Mouse (Mus musculus): ENCODE data around the gene Ergic1. TPM values are rescaled to one million over a fixed set of nuclear protein-coding genes. Genes with fewer than 3 reads are reported as not detected.

The Ergic1 gene
- total and polyA plus RNA-seq, 3 experiments, result 22.1 to 92.7 (median 37.1) TPM

DNA sequence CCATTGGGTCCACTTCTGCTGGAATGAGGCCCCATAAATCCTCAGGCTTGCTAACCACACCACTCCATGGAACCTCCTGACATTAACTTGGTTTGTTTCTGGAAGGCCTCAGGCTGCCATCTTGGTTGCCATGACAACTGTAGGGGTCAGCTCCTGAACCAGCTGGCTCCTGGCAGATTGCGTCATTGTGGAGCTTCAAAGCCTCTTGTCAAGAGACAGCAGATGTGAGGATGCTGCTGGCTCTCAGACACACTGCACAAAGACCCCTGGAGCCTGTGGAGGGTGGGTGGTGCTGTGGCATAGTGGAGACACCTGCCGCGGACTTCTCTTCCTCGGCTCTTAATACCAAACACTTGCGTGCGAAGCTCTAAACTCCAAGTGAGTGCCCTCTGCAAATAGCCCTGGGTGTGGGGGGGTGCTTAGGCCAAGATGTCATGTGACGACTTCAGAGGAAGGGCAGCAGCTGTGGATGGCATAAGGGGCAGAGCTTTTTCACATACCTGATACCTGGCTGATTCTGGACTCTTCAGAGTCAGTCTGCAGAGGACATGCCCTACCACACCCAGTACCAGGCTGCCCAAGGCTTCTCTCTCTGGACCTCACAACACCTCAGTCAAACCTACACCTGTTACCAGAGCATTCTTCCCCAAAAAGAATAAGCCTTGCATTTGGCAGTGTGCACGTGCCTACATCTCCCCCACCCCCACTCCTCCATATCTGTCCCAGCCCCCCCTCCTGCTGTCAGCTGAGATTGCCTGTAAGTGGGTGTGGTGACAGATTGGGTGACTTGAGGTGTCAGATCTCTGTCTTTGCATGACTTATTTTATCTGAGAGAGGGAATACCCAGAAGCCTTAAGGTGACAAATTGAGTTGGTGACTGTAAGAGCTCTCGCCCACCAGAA lies 83.5 kb downstream of the Ergic1 start:
- no peak for DNase-seq (ENCODE audit: low spot score)
- Histone ChIP-seq H3K9me3 (replicated peaks) (no peaks in the 10 kb centered on the region), H3K36me3 (replicated peaks) (peaks cover 100% of the 10 kb centered on the region), H3K4me3 (ENCODE audit: low read depth, low read length) (no peak overlapping the region), H3K4me1 (ENCODE audit: insufficient read depth, low read depth, low read length) (peaks cover 16% of the 10 kb centered on the region; the same call in 1 of the 2 replicates), H3K27me3 (ENCODE audit: insufficient read depth, low read length) (no peaks in the 10 kb centered on the region)
- TF ChIP-seq CTCF (IDR thresholded peaks at IDR 0.05; ENCODE audit: low read depth, low read length) (no peak), GATA1 (IDR thresholded peaks at IDR 0.05; ENCODE audit: borderline replicate concordance, low read length) (no peak), POLR2AphosphoS5 (IDR thresholded peaks at IDR 0.05; ENCODE audit: insufficient replicate concordance, low read depth, low read length) (no peak), TAL1 (conservative IDR thresholded peaks at IDR 0.05; ENCODE audit: low read depth, low read length) (no peak), GATA2 (IDR thresholded peaks at IDR 0.05; ENCODE audit: borderline replicate concordance, low read depth, low read length) (no peak)
- ATAC-seq (ENCODE audit: extremely low read depth, insufficient number of reproducible peaks, low FRiP score, poor library complexity, severe bottlenecking), result no peak

DNA sequence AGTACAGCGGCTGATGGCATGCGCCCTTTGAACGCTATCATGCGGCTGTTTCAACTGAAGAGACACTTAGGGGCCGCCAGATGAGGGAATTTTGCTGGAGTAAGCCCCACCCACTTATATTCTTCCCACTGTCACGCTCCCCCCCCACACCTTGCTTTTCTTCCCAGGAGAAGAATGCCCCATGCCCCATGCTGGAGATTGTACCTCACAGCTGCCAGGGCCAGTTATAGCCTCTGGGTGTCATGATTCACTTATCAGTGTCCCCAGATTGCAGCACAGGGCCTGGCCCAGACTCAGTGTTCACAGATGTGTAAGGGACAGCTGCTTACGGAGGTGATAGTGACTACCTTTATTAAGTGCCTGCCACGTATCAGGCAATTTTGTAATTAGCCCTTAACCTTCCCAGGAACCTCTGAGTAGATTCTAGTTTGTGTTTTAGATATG lies 84.1 kb downstream of the Ergic1 start:
- no peak; the same call in 1 of the 2 replicates for ATAC-seq (ENCODE audit: extremely low read depth, insufficient number of reproducible peaks, low FRiP score, poor library complexity, severe bottlenecking)
- Histone ChIP-seq H3K27me3 (ENCODE audit: insufficient read depth, low read length) (no peaks in the 10 kb centered on the region), H3K36me3 (replicated peaks) (peaks cover 98% of the 10 kb centered on the region), H3K9me3 (replicated peaks) (no peaks in the 10 kb centered on the region), H3K4me1 (ENCODE audit: insufficient read depth, low read depth, low read length) (peaks cover 12% of the 10 kb centered on the region; the same call in 1 of the 2 replicates), H3K4me3 (ENCODE audit: low read depth, low read length) (no peak overlapping the region)
- DNase-seq (ENCODE audit: low spot score), result no peak
- TF ChIP-seq TAL1 (conservative IDR thresholded peaks at IDR 0.05; ENCODE audit: low read depth, low read length) (no peak), GATA2 (IDR thresholded peaks at IDR 0.05; ENCODE audit: borderline replicate concordance, low read depth, low read length) (no peak), POLR2AphosphoS5 (IDR thresholded peaks at IDR 0.05; ENCODE audit: insufficient replicate concordance, low read depth, low read length) (no peak), CTCF (IDR thresholded peaks at IDR 0.05; ENCODE audit: low read depth, low read length) (no peak), GATA1 (IDR thresholded peaks at IDR 0.05; ENCODE audit: borderline replicate concordance, low read length) (no peak)

DNA sequence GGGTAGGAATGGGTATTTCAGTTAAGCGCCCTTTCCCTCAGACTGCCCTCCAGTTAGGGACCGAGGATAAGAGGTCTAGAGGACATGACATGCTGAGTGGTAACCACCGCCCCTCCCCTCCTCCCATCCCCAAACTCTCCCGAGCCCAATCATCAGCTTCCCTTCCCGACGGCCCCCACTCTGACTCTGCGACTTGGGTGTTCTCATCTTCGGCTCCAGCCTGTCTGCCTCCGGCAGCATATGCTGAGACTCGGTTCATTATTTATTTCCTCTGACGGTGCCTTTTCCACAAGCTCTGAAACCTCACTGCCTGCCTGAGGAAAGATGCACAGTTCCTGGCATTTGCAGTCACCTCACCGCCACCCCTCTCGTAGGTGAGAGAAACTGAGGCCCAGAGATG lies 86.0 kb downstream of the Ergic1 start:
- no peak for TF ChIP-seq CTCF (IDR thresholded peaks at IDR 0.05; ENCODE audit: low read depth, low read length)
- peaks cover 85% of the 10 kb centered on the region for H3K36me3 ChIP-seq (replicated peaks)
- H3K27me3 ChIP-seq (ENCODE audit: insufficient read depth, low read length), result no peaks in the 10 kb centered on the region
- DNase-seq (ENCODE audit: low spot score), result no peak
- no peak for ATAC-seq (ENCODE audit: extremely low read depth, insufficient number of reproducible peaks, low FRiP score, poor library complexity, severe bottlenecking)
- no peaks in the 10 kb centered on the region for H3K9me3 ChIP-seq (replicated peaks)
- H3K4me1 ChIP-seq (ENCODE audit: insufficient read depth, low read depth, low read length), result peaks cover 12% of the 10 kb centered on the region; the same call in 1 of the 2 replicates
- H3K4me3 ChIP-seq (ENCODE audit: low read depth, low read length), result no peak overlapping the region

DNA sequence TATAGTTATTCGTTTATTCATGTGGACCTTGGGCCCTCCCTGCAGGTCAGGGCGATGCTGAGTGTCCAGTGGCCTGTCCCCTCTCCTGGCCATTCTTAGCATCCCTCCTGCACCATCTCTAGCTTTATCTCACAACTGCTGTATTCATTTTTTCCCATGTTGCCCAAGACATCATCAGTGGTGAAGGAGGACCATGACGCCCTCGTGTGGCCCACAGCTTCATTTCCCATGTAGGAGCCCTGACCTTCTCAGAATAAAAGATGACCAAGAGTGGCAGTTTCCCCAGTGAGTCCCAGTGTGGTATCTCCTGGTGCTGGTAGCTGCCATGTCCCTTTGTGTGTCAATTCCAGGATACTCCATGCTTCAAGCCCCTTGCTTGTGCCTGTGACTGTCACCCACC lies 88.3 kb downstream of the Ergic1 start:
- peaks cover 75% of the 10 kb centered on the region for H3K36me3 ChIP-seq (replicated peaks)
- DNase-seq (ENCODE audit: low spot score), result no peak

DNA sequence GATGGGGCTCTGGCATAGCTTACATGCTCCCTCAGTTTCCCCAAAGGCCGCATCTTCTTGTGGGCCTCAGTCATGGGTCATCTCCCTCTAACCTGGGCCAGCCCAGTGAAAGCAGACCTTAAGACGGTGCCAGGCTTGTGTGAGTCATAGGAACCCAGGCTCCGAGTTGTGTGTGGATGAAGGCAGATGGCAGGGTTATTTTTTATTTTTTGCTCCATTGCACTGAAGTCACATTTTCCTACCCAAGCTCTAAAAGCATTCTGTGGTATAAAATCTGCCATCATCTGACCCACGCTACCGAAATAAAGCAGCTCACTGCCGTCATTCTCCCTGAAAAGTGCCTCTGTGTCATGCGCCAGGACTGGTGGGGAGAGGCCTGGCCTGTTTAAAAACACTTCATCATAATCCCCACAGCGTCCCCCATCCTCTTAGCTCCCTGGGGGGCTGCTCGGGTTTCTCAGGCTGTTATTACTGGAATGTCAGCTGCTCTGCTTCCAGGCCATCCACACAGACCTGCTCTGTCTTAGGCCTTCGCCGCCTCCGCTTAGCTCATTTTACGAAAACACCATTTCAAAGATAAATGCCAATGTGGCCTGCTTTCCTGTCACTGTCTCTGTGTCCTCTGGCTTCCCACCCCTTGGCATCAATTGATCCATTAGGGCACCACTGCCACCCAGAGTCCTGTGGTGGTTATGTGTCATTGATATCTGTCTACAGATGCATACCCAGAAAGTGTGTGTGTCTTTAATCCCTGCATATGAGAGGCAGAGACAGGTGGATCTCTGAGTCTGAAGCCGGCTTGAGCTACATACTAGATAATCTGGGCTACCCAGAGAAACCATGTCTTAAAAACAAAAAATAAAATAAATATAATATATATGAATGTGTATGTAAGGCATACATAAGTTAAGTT lies 89.4 kb downstream of the Ergic1 start:
- TF ChIP-seq TAL1 (conservative IDR thresholded peaks at IDR 0.05; ENCODE audit: low read depth, low read length), result no peak
- TF ChIP-seq GATA1 (IDR thresholded peaks at IDR 0.05; ENCODE audit: borderline replicate concordance, low read length), result no peak
- TF ChIP-seq CTCF (IDR thresholded peaks at IDR 0.05; ENCODE audit: low read depth, low read length), result no peak
- no peak for TF ChIP-seq GATA2 (IDR thresholded peaks at IDR 0.05; ENCODE audit: borderline replicate concordance, low read depth, low read length)
- TF ChIP-seq POLR2AphosphoS5 (IDR thresholded peaks at IDR 0.05; ENCODE audit: insufficient replicate concordance, low read depth, low read length), result no peak
- no peak overlapping the region for H3K4me3 ChIP-seq (ENCODE audit: low read depth, low read length)
- peaks cover 75% of the 10 kb centered on the region for H3K36me3 ChIP-seq (replicated peaks)
- H3K4me1 ChIP-seq (ENCODE audit: insufficient read depth, low read depth, low read length), result no peaks in the 10 kb centered on the region
- no peak for DNase-seq (ENCODE audit: low spot score)
- no peak for ATAC-seq (ENCODE audit: extremely low read depth, insufficient number of reproducible peaks, low FRiP score, poor library complexity, severe bottlenecking)
- no peaks in the 10 kb centered on the region for H3K9me3 ChIP-seq (replicated peaks)
- H3K27me3 ChIP-seq (ENCODE audit: insufficient read depth, low read length), result no peaks in the 10 kb centered on the region

More for the DNA sequence above, 88.3 kb downstream of the Ergic1 start:
- Histone ChIP-seq H3K4me3 (ENCODE audit: low read depth, low read length) (no peak overlapping the region), H3K27me3 (ENCODE audit: insufficient read depth, low read length) (no peaks in the 10 kb centered on the region), H3K9me3 (replicated peaks) (no peaks in the 10 kb centered on the region), H3K4me1 (ENCODE audit: insufficient read depth, low read depth, low read length) (peaks cover 10% of the 10 kb centered on the region; the same call in 1 of the 2 replicates)
- TF ChIP-seq GATA2 (IDR thresholded peaks at IDR 0.05; ENCODE audit: borderline replicate concordance, low read depth, low read length), result no peak
- no peak for TF ChIP-seq CTCF (IDR thresholded peaks at IDR 0.05; ENCODE audit: low read depth, low read length)
- no peak for TF ChIP-seq POLR2AphosphoS5 (IDR thresholded peaks at IDR 0.05; ENCODE audit: insufficient replicate concordance, low read depth, low read length)
- no peak for TF ChIP-seq GATA1 (IDR thresholded peaks at IDR 0.05; ENCODE audit: borderline replicate concordance, low read length)
- no peak for TF ChIP-seq TAL1 (conservative IDR thresholded peaks at IDR 0.05; ENCODE audit: low read depth, low read length)
- no peak; the same call in 1 of the 2 replicates for ATAC-seq (ENCODE audit: extremely low read depth, insufficient number of reproducible peaks, low FRiP score, poor library complexity, severe bottlenecking)
